Mouse (Mus musculus): ENCODE measurements around the gene Desi2.
"Not testable (repeated sequence)": the region's sequence is repeated elsewhere in the genome, so short reads cannot be mapped to it uniquely, and the experiment has no call there.

DNA sequence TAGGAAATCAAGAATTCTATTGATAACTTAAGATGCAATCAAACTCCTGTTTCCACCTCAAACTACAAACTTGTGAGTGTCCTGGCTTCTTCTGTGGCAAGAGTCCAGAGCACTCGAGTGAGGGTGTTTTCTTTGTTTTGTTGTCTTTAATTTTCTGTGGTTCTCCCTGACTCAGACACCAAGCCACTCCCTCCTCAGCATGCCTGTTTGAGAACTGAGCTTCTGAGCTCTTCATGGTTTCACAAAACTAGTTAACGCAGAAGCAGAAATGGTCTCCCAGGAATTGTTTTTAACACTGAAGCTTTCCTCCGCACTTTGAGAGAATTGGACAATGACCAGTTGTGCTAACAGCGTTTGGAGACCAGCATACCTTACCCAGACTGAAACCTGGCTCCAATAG, 40.3 kb upstream of the Desi2 start:
- TF ChIP-seq MYOD1 (IDR thresholded peaks at IDR 0.05; ENCODE audit: control insufficient read depth, insufficient read length, low read depth); CTCF (IDR thresholded peaks at IDR 0.05; ENCODE audit: control insufficient read depth, insufficient read depth, insufficient read length); CEBPB (IDR thresholded peaks at IDR 0.05; ENCODE audit: low read depth); FOSL1 (IDR thresholded peaks at IDR 0.05; ENCODE audit: insufficient read depth, low read length, poor library complexity, severe bottlenecking): not testable (repeated sequence)
